15 mouse cellular contexts compared by ENCODE assay signal in genomic region chr4:150326005-150326404, GRCm38 (mm10).
"Had no signal": no experiment of that assay in that cellular context is flagged by ENCODE, and none has a peak within 500 bp of the region (broad histone marks: within the 10 kb centered on the region; RNA-seq: fewer than 3 reads in every experiment).

No protein-coding gene starts in this region.

- H3K4me3 ChIP-seq: liver, embryonic 13.5 days; lung, embryonic 15.5 days; midbrain, embryonic 12.5 days; myocyte; neural tube, embryonic 15.5 days had no signal

- H3K9ac ChIP-seq: liver, embryonic 13.5 days; liver, postnatal 0 days; lung, embryonic 15.5 days; midbrain, embryonic 12.5 days; neural tube, embryonic 15.5 days had no signal

- H3K27me3 ChIP-seq: liver, embryonic 13.5 days; lung, embryonic 15.5 days; midbrain, embryonic 12.5 days; neural tube, embryonic 15.5 days had no signal

- DNase-seq: kidney, adult 2 months; kidney, postnatal 36 days; left cerebral cortex, postnatal 4 days; liver; liver, embryonic 13.5 days; liver, postnatal 0 days; lung, postnatal 14 days; right cerebral cortex, adult 18-20 months; thymus, postnatal 4 days had no signal

- H3K4me2 ChIP-seq: liver, embryonic 13.5 days; lung, embryonic 15.5 days; midbrain, embryonic 12.5 days; neural tube, embryonic 15.5 days had no signal

- H3K27ac ChIP-seq: liver, embryonic 13.5 days; lung, embryonic 15.5 days; macrophage; midbrain, embryonic 12.5 days; stomach, postnatal 0 days had no signal

- H3K9me3 ChIP-seq: liver, embryonic 13.5 days; lung, embryonic 15.5 days; midbrain, embryonic 12.5 days; neural tube, embryonic 15.5 days had no signal

- H3K36me3 ChIP-seq: lung, embryonic 15.5 days; midbrain, embryonic 12.5 days; neural tube, embryonic 15.5 days had no signal

- H3K4me1 ChIP-seq: lung, embryonic 15.5 days had no signal

- ATAC-seq: liver, postnatal 0 days had no signal
